Mouse (Mus musculus) ES-Bruce4 (cell line): ENCODE measurements around the gene Zdhhc7. TPM values are rescaled to one million over a fixed set of nuclear protein-coding genes. Genes with fewer than 3 reads are reported as not detected.

Experiments
- H3K27ac ChIP-seq: 2 replicates; pipeline ENCODE4 v1.5.1; 2012; ENCODE audit warnings: low read length, inconsistent platforms; ENCODE audit not compliant: insufficient read depth
- H3K27me3 ChIP-seq: 2 replicates; pipeline ENCODE4 v1.6.1; 2012; ENCODE audit warnings: mild to moderate bottlenecking, low read length, inconsistent platforms; ENCODE audit not compliant: control insufficient read depth, poor library complexity, insufficient read depth, severe bottlenecking
- H3K36me3 ChIP-seq: 2 replicates; pipeline ENCODE4 v1.6.1; 2012; ENCODE audit warnings: inconsistent platforms, mild to moderate bottlenecking, low read length, moderate library complexity; ENCODE audit not compliant: control insufficient read depth, poor library complexity, insufficient read depth, severe bottlenecking
- H3K4me1 ChIP-seq: one replicate; pipeline ENCODE4 v1.8.1; 2011; ENCODE audit warnings: low read length; ENCODE audit not compliant: control insufficient read depth, insufficient read depth
- H3K4me3 ChIP-seq: 2 replicates; pipeline ENCODE4 v1.5.1; 2011; ENCODE audit warnings: low read depth, mild to moderate bottlenecking, low read length
- H3K9ac ChIP-seq: 2 replicates; pipeline ENCODE4 v1.6.1; 2012; ENCODE audit warnings: low read depth, mild to moderate bottlenecking, inconsistent platforms; ENCODE audit not compliant: poor library complexity, severe bottlenecking
- H3K9me3 ChIP-seq: replicated peaks from 2 replicates; pipeline ENCODE4 v1.6.1; 2012; ENCODE audit warnings: mild to moderate bottlenecking, low read length, inconsistent platforms; ENCODE audit not compliant: control insufficient read depth, poor library complexity, insufficient read depth, severe bottlenecking
- CTCF ChIP-seq: IDR thresholded peaks from one replicate; pipeline ENCODE4 v1.8.1; 2011; ENCODE audit warnings: low read depth, low read length
- EP300 ChIP-seq: IDR thresholded peaks from 2 replicates; pipeline ENCODE4 v1.6.1; 2011; ENCODE audit warnings: low read depth, low read length; ENCODE audit not compliant: insufficient read depth
- POLR2A ChIP-seq: IDR thresholded peaks from one replicate; pipeline ENCODE4 v1.8.1; 2011; ENCODE audit warnings: low read length; ENCODE audit not compliant: insufficient read depth
- polyA plus RNA-seq: library from polyadenylated mRNA; stranded (reverse); fragments of >200 nt; gene quantifications from 2 replicates; pipeline ENCODE4 v1.2.4, GENCODE M21; 2011; ENCODE audit warnings: low read depth; ENCODE audit not compliant: missing spikeins, insufficient read depth, insufficient read length

The Zdhhc7 gene
- polyA plus RNA-seq, 1 experiment: 17.1 TPM

DNA sequence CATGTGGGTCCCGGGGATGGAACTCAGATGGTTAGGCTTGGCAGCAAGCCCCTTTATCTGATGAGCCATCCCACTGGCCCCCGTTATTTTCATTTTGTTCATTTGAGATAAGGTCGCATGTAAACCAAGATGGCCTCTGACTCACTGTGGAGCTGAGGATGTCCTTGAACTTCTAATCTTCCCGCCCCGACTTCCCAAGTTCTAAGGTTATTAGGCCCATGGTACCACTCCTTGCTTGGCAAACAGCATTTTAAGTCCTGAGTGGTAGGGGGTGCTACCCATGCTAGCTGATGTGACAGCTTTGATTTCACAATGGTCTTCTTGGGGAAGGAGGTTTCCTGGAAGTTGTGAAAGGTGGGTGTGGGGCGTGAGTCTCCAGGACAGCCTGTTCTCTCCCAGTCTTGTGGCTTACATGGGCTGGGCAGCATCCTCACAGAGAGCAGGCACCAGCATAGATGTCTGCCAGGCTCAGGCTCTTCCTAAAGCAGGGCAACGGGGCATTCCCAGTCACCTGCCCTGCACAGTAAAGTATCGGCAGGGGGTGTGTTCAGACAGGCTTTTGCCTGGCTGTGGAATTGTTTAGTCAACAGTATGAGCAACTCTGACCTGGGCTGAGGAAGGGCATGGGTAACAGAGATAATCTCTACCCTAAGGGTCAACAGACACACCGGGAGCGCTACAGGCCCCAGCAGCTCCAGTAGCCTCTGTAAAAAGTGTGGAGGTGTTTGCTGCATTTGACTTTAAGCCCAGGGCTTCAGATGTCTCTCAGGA lies 58.6 kb downstream of the Zdhhc7 start:
- Histone ChIP-seq H3K9me3 (no peaks in the 10 kb centered on the region), H3K9ac (no peak overlapping the region), H3K36me3 (no peaks in the 10 kb centered on the region), H3K27ac (no peak overlapping the region), H3K4me3 (no peak overlapping the region), H3K27me3 (no peaks in the 10 kb centered on the region), H3K4me1 (no peaks in the 10 kb centered on the region)
- TF ChIP-seq POLR2A (no peak), EP300 (no peak), CTCF (no peak)

DNA sequence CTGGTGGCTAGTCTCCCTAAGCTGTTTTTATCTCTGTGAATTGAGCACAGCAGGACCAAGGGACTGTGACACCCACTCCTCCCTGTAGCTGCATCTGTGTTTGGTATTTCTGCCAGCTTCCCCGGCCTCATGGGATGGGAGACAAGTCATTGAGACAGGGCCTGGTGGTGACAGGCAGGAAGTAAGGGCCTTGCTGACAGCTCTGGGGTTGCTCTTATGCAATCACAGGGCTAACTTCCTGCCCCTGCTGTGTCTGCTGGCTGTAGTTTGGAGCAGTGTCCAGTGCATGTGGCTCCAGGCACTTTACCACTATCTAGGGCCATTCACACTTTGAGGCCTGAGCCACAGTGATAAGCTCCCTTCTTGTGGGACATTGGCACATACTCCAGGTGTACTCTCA lies 60.4 kb downstream of the Zdhhc7 start:
- no peaks in the 10 kb centered on the region for H3K27me3 ChIP-seq
- TF ChIP-seq EP300: no peak
- TF ChIP-seq CTCF: no peak
- TF ChIP-seq POLR2A: no peak
- no peaks in the 10 kb centered on the region for H3K36me3 ChIP-seq
- no peak overlapping the region for H3K4me3 ChIP-seq
- H3K27ac ChIP-seq: no peak overlapping the region
- peaks cover 2% of the 10 kb centered on the region for H3K4me1 ChIP-seq
- H3K9ac ChIP-seq: no peak overlapping the region
- no peaks in the 10 kb centered on the region for H3K9me3 ChIP-seq

DNA sequence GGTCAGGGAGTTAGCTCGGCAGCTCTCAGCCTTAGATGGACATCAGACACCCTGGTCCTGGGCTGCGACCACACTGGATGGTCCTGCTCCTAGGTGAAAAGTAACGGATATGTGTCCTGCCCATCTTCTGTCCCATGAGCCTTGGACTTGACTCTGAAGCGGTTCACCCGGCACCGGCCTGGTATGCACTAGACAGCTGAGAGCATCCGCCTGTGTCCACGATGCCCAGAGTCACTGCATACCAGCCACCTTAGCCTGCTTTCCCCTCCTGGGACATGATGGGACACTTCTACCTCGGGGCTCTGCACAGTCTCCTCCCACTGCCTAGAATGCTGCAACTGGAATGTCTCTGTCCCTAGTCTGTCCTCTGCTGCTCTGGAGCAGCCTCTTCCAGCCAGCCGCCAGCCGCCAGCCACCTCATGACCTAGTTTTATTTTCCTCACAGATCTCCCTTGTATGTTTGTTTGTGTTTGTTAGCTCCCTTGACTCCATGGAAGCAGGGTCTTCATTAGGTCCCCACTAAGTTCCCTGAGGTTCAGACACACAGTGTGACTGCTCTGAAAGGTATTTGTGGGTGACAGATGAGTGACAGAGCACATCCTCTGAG lies 61.9 kb downstream of the Zdhhc7 start:
- Histone ChIP-seq H3K36me3 (no peaks in the 10 kb centered on the region), H3K4me3 (0 out of 2 replicates have a peak overlapping the region, but pooled peaks have one; percentile 11), H3K9me3 (no peaks in the 10 kb centered on the region), H3K27me3 (no peaks in the 10 kb centered on the region), H3K9ac (no peak overlapping the region), H3K4me1 (peaks cover 2% of the 10 kb centered on the region), H3K27ac (no peak overlapping the region)
- TF ChIP-seq POLR2A (no peak), EP300 (no peak), CTCF (no peak)

DNA sequence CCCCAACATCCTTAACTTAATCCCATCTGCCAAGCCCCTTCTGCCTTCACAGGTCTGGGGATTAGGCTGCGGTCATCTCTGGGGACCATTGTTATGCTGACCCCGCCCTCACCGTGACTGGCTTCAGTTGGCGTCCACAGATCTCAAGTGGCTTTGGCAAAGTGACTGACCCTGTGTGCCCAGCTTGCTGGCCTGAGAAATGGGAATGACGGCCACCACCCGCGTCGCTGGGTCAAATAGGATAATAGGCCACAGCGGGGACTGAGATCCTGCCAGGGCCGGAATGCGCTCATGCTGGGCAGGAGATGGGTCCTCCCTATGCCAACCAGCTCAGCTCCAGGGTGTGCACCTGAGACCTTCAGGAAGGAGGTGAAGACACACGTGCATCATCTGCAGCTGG lies 62.5 kb downstream of the Zdhhc7 start:
- H3K9me3 ChIP-seq: no peaks in the 10 kb centered on the region
- H3K4me1 ChIP-seq: peaks cover 2% of the 10 kb centered on the region
- H3K27me3 ChIP-seq: no peaks in the 10 kb centered on the region
- TF ChIP-seq EP300: no peak
- TF ChIP-seq POLR2A: no peak
- TF ChIP-seq CTCF: no peak
- no peak overlapping the region for H3K9ac ChIP-seq
- H3K27ac ChIP-seq: no peak overlapping the region
- no peaks in the 10 kb centered on the region for H3K36me3 ChIP-seq
- no peak overlapping the region for H3K4me3 ChIP-seq

DNA sequence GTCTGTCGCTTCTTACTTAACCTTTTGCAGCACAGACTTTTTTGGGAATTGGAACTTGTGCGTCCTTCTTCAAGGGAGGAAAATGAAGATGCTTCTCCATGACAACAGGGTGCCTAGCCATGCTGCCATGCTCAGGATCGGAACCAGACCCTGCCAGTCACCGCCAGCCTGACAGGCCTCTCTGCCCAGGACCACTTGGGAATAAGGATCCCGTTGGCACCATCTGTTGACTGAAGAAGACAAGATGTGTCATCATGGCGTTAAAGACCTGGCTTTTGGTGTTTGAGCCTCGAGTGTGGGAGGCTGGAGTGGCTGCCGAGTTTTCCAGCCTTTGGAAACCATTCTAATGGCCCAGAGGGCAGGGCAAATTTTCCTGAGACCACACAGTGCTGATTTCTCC lies 63.7 kb downstream of the Zdhhc7 start:
- Histone ChIP-seq H3K36me3 (no peaks in the 10 kb centered on the region), H3K27me3 (no peaks in the 10 kb centered on the region), H3K9me3 (no peaks in the 10 kb centered on the region), H3K4me3 (no peak overlapping the region), H3K9ac (no peak overlapping the region), H3K27ac (no peak overlapping the region), H3K4me1 (peaks cover 2% of the 10 kb centered on the region)
- TF ChIP-seq POLR2A (no peak), CTCF (no peak), EP300 (no peak)

DNA sequence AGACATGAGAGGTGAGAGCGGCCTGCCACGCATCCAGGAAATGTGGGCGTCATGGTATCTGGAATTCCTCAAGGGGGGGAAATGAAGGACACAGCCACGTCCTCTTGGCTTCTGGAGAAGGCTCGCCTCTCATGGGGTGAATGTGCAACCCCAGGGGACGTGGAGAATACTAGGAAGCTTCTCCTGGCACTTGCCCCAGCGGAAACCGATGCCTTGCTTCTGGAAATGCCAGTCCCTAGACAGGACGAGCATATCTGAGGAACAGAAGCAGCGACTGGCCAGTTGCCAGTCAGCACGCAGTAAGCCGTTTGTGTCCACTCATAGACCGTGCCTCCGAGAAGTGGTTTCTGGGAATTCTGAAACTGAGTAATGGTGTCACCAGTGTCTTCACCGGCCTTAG lies 64.1 kb downstream of the Zdhhc7 start:
- H3K4me3 ChIP-seq: no peak overlapping the region
- no peak for TF ChIP-seq EP300
- no peak for TF ChIP-seq POLR2A
- TF ChIP-seq CTCF: no peak
- H3K9me3 ChIP-seq: no peaks in the 10 kb centered on the region
- no peaks in the 10 kb centered on the region for H3K27me3 ChIP-seq
- no peaks in the 10 kb centered on the region for H3K36me3 ChIP-seq
- no peak overlapping the region for H3K9ac ChIP-seq
- H3K27ac ChIP-seq: no peak overlapping the region
- peaks cover 2% of the 10 kb centered on the region for H3K4me1 ChIP-seq
